Comparison of ENCODE assay signal across 14 mouse cellular contexts in genomic region chr2:102383069-102383834, GRCm38 (mm10). TPM values are rescaled to one million over a fixed set of nuclear protein-coding genes. Genes with fewer than 3 reads are reported as not detected.
DNase-seq lines count a peak whose midpoint lies in the region; ATAC-seq and TF ChIP-seq lines count a peak whose summit lies in the region.
"Had no signal": no experiment of that assay in that cellular context is flagged by ENCODE, and none has a peak within 500 bp of the region (broad histone marks: within the 10 kb centered on the region; RNA-seq: fewer than 3 reads in every experiment).

No protein-coding gene starts in this region.

- peaks cover 15% of the 10 kb centered on the region for H3K36me3 ChIP-seq in heart, embryonic 13.5 days
- peaks cover 12% of the 10 kb centered on the region for H3K36me3 ChIP-seq in megakaryocyte, embryonic 14.5 days (replicated peaks; ENCODE audit: low read length)
- H3K36me3 ChIP-seq in hindbrain, postnatal 0 days (ENCODE audit: insufficient read depth, low read length) = no peaks in the 10 kb centered on the region
- no peaks in the 10 kb centered on the region for H3K36me3 ChIP-seq in neural tube, embryonic 15.5 days

- no peak overlapping the region for H3K4me2 ChIP-seq in heart, embryonic 13.5 days
- no peak overlapping the region for H3K4me2 ChIP-seq in hindbrain, postnatal 0 days (ENCODE audit: low read depth, low read length)
- no peak overlapping the region for H3K4me2 ChIP-seq in neural tube, embryonic 15.5 days
- H3K4me2 ChIP-seq: liver, embryonic 12.5 days had no signal

- H3K27me3 ChIP-seq in heart, embryonic 13.5 days (replicated peaks) = no peaks in the 10 kb centered on the region
- no peaks in the 10 kb centered on the region for H3K27me3 ChIP-seq in megakaryocyte, embryonic 14.5 days (replicated peaks)
- H3K27me3 ChIP-seq in hindbrain, postnatal 0 days (ENCODE audit: insufficient read depth, low read length) = no peaks in the 10 kb centered on the region
- H3K27me3 ChIP-seq in neural tube, embryonic 15.5 days (replicated peaks) = no peaks in the 10 kb centered on the region
- H3K27me3 ChIP-seq: liver, embryonic 12.5 days had no signal

- H3K4me1 ChIP-seq in heart, embryonic 13.5 days = peaks cover 39% of the 10 kb centered on the region
- peaks cover 35% of the 10 kb centered on the region for H3K4me1 ChIP-seq in megakaryocyte, embryonic 14.5 days
- H3K4me1 ChIP-seq in hindbrain, postnatal 0 days (ENCODE audit: insufficient read depth, low read length) = peaks cover 12% of the 10 kb centered on the region
- peaks cover 19% of the 10 kb centered on the region for H3K4me1 ChIP-seq in neural tube, embryonic 15.5 days

- H3K9me3 ChIP-seq in heart, embryonic 13.5 days = no peaks in the 10 kb centered on the region
- H3K9me3 ChIP-seq in megakaryocyte, embryonic 14.5 days = no peaks in the 10 kb centered on the region
- no peaks in the 10 kb centered on the region for H3K9me3 ChIP-seq in hindbrain, postnatal 0 days (ENCODE audit: low read length)
- no peaks in the 10 kb centered on the region for H3K9me3 ChIP-seq in neural tube, embryonic 15.5 days (replicated peaks)
- H3K9me3 ChIP-seq: liver, embryonic 12.5 days had no signal

- TF ChIP-seq CTCF in hindbrain, postnatal 0 days (IDR thresholded peaks at IDR 0.05; ENCODE audit: low read depth) = no peak

- no peak for DNase-seq in heart, adult 18-20 months
- no peak for DNase-seq in hindbrain, postnatal 0 days (ENCODE audit: low spot score)
- no peak for DNase-seq in adrenal gland, adult 2 months
- DNase-seq in adrenal gland, postnatal 14 days = no peak
- DNase-seq: adrenal gland, postnatal 10 days; heart, postnatal 10 days; kidney, adult 8-10 months; right cerebral cortex, adult 18-20 months; thymus, adult 18-20 months had no signal

- no peak for ATAC-seq in heart, embryonic 13.5 days (ENCODE audit: extremely low read depth, insufficient number of reproducible peaks, low FRiP score, low TSS enrichment)
- no peak for ATAC-seq in megakaryocyte, adult 5-6 weeks (ENCODE audit: poor library complexity, severe bottlenecking)
- ATAC-seq in hindbrain, postnatal 0 days = no peak
- ATAC-seq in neural tube, embryonic 15.5 days (ENCODE audit: low FRiP score) = no peak
- ATAC-seq: liver, embryonic 12.5 days had no signal

- no peak overlapping the region for H3K4me3 ChIP-seq in heart, embryonic 13.5 days
- peak overlapping the region; percentile 73 for H3K4me3 ChIP-seq in megakaryocyte, embryonic 14.5 days (replicated peaks)
- no peak overlapping the region for H3K4me3 ChIP-seq in hindbrain, postnatal 0 days (ENCODE audit: low read length)
- no peak overlapping the region for H3K4me3 ChIP-seq in neural tube, embryonic 15.5 days (replicated peaks)
- H3K4me3 ChIP-seq: liver, embryonic 12.5 days had no signal

- no peak overlapping the region for H3K27ac ChIP-seq in heart, embryonic 13.5 days (replicated peaks)
- H3K27ac ChIP-seq in hindbrain, postnatal 0 days = peak overlapping the region; percentile 51; the same call in 1 of the 2 replicates
- H3K27ac ChIP-seq in neural tube, embryonic 15.5 days (replicated peaks) = peak overlapping the region; percentile 51
- H3K27ac ChIP-seq: liver, embryonic 12.5 days had no signal

- WGBS in heart, embryonic 13.5 days = 60% methylated on average over 3 of the region's 3 CpGs
- WGBS in hindbrain, postnatal 0 days = 62% methylated on average over 3 of the region's 3 CpGs
- WGBS in neural tube, embryonic 15.5 days = 62% methylated on average over 3 of the region's 3 CpGs

- H3K9ac ChIP-seq in heart, embryonic 13.5 days = 0 out of 2 replicates have a peak overlapping the region, but pooled peaks have one; percentile 0
- H3K9ac ChIP-seq in hindbrain, postnatal 0 days (replicated peaks; ENCODE audit: low read length) = no peak overlapping the region
- H3K9ac ChIP-seq in neural tube, embryonic 15.5 days (replicated peaks) = no peak overlapping the region
- H3K9ac ChIP-seq: liver, embryonic 12.5 days had no signal

RNA-seq across cellular contexts. Expression of gene Trim44, which starts 24.4 kb away (rescaled TPM):
- polyA plus RNA-seq in heart, embryonic 13.5 days (2015; fragmentation: Nextera tagmentation; extraction: Ambion mirVana) = 17.7 and 19.9 TPM in 2 replicates
- 10 to 100 TPM; 28.1 to 28.2 TPM for total RNA-seq in heart, adult 18-20 months (2021)
- polyA plus RNA-seq in megakaryocyte, embryonic 14.5 days (2012; ENCODE audit: insufficient read depth, low replicate concordance) = 1.2 and 3.5 TPM in 2 replicates
- total RNA-seq in megakaryocyte, adult 5-6 weeks (2015) = 17.7 and 18.4 TPM in 2 replicates
- total RNA-seq in megakaryocyte, adult 5-6 weeks (2017) = 21.2 and 24.9 TPM in 2 replicates
- total RNA-seq in hindbrain, postnatal 0 days (2014; rRNA removed) = 78.2 and 87.6 TPM in 2 replicates
- 42.2 and 44.1 TPM in 2 replicates for polyA plus RNA-seq in hindbrain, postnatal 0 days (2015; fragmentation: Nextera tagmentation; extraction: Ambion mirVana)
- polyA plus RNA-seq in neural tube, embryonic 15.5 days (2015; fragmentation: Nextera tagmentation; extraction: Ambion mirVana) = 51.2 and 56.2 TPM in 2 replicates
- total RNA-seq in adrenal gland, adult 2 months (2021) = 10 to 100 TPM; 59.9 to 61.0 TPM
- 20.6 and 20.9 TPM in 2 replicates for polyA plus RNA-seq in adrenal gland, adult 2 months (2012; rRNA removed)
- total RNA-seq in adrenal gland, postnatal 14 days (2021) = 64.5 and 76.8 TPM in 2 replicates
